Mouse (Mus musculus): ENCODE data around the gene Fxr1. TPM values are rescaled to one million over a fixed set of nuclear protein-coding genes. Genes with fewer than 3 reads are reported as not detected.

Fxr1 gene
- polyA plus RNA-seq, 1 experiment, result 63.2 TPM

- Histone ChIP-seq H3ac (ENCODE audit: control insufficient read depth, insufficient read length) (no peak overlapping the region), H3K4me2 (ENCODE audit: low read depth) (no peak overlapping the region), H3K27me3 (ENCODE audit: control insufficient read depth, insufficient read depth, insufficient read length) (no peaks in the 10 kb centered on the region)
Observed at GRCm38 (mm10) chr3:34003860-34004259, 15.9 kb upstream of the Fxr1 start.

DNA sequence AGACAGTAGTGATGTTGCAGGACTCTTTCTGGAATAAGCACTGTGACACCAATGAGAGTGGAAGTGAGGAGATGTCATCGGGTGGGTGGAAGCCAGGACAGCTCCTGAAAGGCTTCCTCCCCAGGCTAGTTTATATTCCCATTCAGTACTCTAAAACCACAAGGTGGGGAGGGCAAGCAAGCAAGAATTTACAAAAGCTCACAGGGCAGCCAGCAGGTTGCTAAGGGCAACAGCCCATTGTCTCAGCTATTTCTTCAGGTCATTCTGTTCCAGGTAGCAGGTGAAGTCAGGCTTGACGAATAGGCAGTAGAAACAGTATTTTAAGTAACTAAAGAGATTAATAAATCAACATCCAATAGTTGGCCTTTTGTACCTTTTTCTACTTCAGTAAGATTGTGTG, 13.4 kb upstream of the Fxr1 start:
- H3K79me2 ChIP-seq (ENCODE audit: control insufficient read depth, insufficient read depth), result no peaks in the 10 kb centered on the region
- no peak overlapping the region for H3K4me2 ChIP-seq (ENCODE audit: low read depth)
- no peaks in the 10 kb centered on the region for H3K27me3 ChIP-seq (ENCODE audit: control insufficient read depth, insufficient read depth, insufficient read length)
- H3K36me3 ChIP-seq (ENCODE audit: control insufficient read depth, insufficient read depth), result no peaks in the 10 kb centered on the region
- TF ChIP-seq USF1 (IDR thresholded peaks at IDR 0.05; ENCODE audit: low read depth), result no peak
- TF ChIP-seq TCF3 (IDR thresholded peaks at IDR 0.05; ENCODE audit: insufficient read length, low read depth), result no peak
- TF ChIP-seq SRF (IDR thresholded peaks at IDR 0.05; ENCODE audit: control insufficient read depth, insufficient read length, low read depth), result no peak
- no peak for TF ChIP-seq MAX (IDR thresholded peaks at IDR 0.05; ENCODE audit: low read depth)
- TF ChIP-seq MYOD1 (IDR thresholded peaks at IDR 0.05; ENCODE audit: control insufficient read depth in 1 of 3, insufficient read length in 2 of 3, low read depth in 2 of 3), result no peak
- TF ChIP-seq REST (IDR thresholded peaks at IDR 0.05; ENCODE audit: insufficient read depth, insufficient read length), result no peak
- no peak for TF ChIP-seq POLR2AphosphoS2 (IDR thresholded peaks at IDR 0.05; ENCODE audit: insufficient read length, low read depth)
- no peak for TF ChIP-seq CEBPB (IDR thresholded peaks at IDR 0.05; ENCODE audit: insufficient read depth, poor library complexity, severe bottlenecking)
- TF ChIP-seq TCF12 (IDR thresholded peaks at IDR 0.05; ENCODE audit: insufficient read depth, poor library complexity, severe bottlenecking), result no peak
- no peak for TF ChIP-seq POLR2A (IDR thresholded peaks at IDR 0.05; ENCODE audit: insufficient read length, low read depth)
- no peak for TF ChIP-seq E2F4 (IDR thresholded peaks at IDR 0.05; ENCODE audit: insufficient read depth)
- no peak for TF ChIP-seq MYOG (IDR thresholded peaks at IDR 0.05; ENCODE audit: control insufficient read depth in 1 of 3, insufficient read depth in 1 of 3, insufficient read length in 2 of 3, low read depth in 2 of 3)
- no peak overlapping the region for H3K4me3 ChIP-seq
- H3ac ChIP-seq (ENCODE audit: control insufficient read depth, insufficient read length), result no peak overlapping the region

More at GRCm38 (mm10) chr3:34003860-34004259, 15.9 kb upstream of the Fxr1 start:
- Histone ChIP-seq H3K36me3 (ENCODE audit: control insufficient read depth, insufficient read depth) (no peaks in the 10 kb centered on the region), H3K4me3 (no peak overlapping the region), H3K79me2 (ENCODE audit: control insufficient read depth, insufficient read depth) (no peaks in the 10 kb centered on the region)
- TF ChIP-seq CEBPB (IDR thresholded peaks at IDR 0.05; ENCODE audit: insufficient read depth, poor library complexity, severe bottlenecking), result no peak
- no peak for TF ChIP-seq REST (IDR thresholded peaks at IDR 0.05; ENCODE audit: insufficient read depth, insufficient read length)
- no peak for TF ChIP-seq SRF (IDR thresholded peaks at IDR 0.05; ENCODE audit: control insufficient read depth, insufficient read length, low read depth)
- no peak for TF ChIP-seq MYOG (IDR thresholded peaks at IDR 0.05; ENCODE audit: control insufficient read depth in 1 of 3, insufficient read depth in 1 of 3, insufficient read length in 2 of 3, low read depth in 2 of 3)
- TF ChIP-seq USF1 (IDR thresholded peaks at IDR 0.05; ENCODE audit: low read depth), result no peak
- no peak for TF ChIP-seq POLR2A (IDR thresholded peaks at IDR 0.05; ENCODE audit: insufficient read length, low read depth)
- no peak for TF ChIP-seq TCF3 (IDR thresholded peaks at IDR 0.05; ENCODE audit: insufficient read length, low read depth)
- no peak for TF ChIP-seq TCF12 (IDR thresholded peaks at IDR 0.05; ENCODE audit: insufficient read depth, poor library complexity, severe bottlenecking)
- TF ChIP-seq E2F4 (IDR thresholded peaks at IDR 0.05; ENCODE audit: insufficient read depth), result no peak

DNA sequence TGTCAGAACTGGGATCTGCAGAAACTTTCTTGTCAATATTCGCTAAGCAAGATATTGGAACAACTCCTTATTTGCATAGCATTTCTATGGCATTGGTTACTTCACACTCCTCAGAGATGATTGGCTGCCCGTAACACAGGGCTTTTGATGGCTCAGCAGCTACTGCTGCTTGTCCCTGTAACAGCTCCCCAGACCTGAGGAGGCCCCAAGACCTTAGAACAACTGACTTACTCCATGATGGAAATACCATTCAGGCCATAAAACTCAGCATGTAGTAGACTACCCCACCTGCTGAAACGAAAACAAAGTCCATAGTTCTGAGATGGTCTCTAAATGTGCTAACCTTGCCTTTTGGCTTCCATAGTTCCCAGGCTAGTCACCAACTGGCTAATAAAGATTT, 12.9 kb upstream of the Fxr1 start:
- no peaks in the 10 kb centered on the region for H3K36me3 ChIP-seq (ENCODE audit: control insufficient read depth, insufficient read depth)
- H3K79me2 ChIP-seq (ENCODE audit: control insufficient read depth, insufficient read depth), result no peaks in the 10 kb centered on the region
- no peak overlapping the region for H3K4me2 ChIP-seq (ENCODE audit: low read depth)
- no peak overlapping the region for H3ac ChIP-seq (ENCODE audit: control insufficient read depth, insufficient read length)
- H3K4me3 ChIP-seq, result no peak overlapping the region
- no peak for TF ChIP-seq SRF (IDR thresholded peaks at IDR 0.05; ENCODE audit: control insufficient read depth, insufficient read length, low read depth)
- no peak for TF ChIP-seq MYOD1 (IDR thresholded peaks at IDR 0.05; ENCODE audit: control insufficient read depth in 1 of 3, insufficient read length in 2 of 3, low read depth in 2 of 3)
- TF ChIP-seq E2F4 (IDR thresholded peaks at IDR 0.05; ENCODE audit: insufficient read depth), result no peak
- TF ChIP-seq MAX (IDR thresholded peaks at IDR 0.05; ENCODE audit: low read depth), result no peak
- TF ChIP-seq REST (IDR thresholded peaks at IDR 0.05; ENCODE audit: insufficient read depth, insufficient read length), result no peak
- no peak for TF ChIP-seq USF1 (IDR thresholded peaks at IDR 0.05; ENCODE audit: low read depth)
- TF ChIP-seq TCF3 (IDR thresholded peaks at IDR 0.05; ENCODE audit: insufficient read length, low read depth), result no peak
- no peak for TF ChIP-seq TCF12 (IDR thresholded peaks at IDR 0.05; ENCODE audit: insufficient read depth, poor library complexity, severe bottlenecking)
- TF ChIP-seq MYOG (IDR thresholded peaks at IDR 0.05; ENCODE audit: control insufficient read depth in 1 of 3, insufficient read depth in 1 of 3, insufficient read length in 2 of 3, low read depth in 2 of 3), result no peak
- no peaks in the 10 kb centered on the region for H3K27me3 ChIP-seq (ENCODE audit: control insufficient read depth, insufficient read depth, insufficient read length)

- Histone ChIP-seq H3ac (ENCODE audit: control insufficient read depth, insufficient read length) (no peak overlapping the region), H3K79me2 (ENCODE audit: control insufficient read depth, insufficient read depth) (no peaks in the 10 kb centered on the region)
- no peak for TF ChIP-seq USF1 (IDR thresholded peaks at IDR 0.05; ENCODE audit: low read depth)
- no peak for TF ChIP-seq POLR2A (IDR thresholded peaks at IDR 0.05; ENCODE audit: insufficient read length, low read depth)
- TF ChIP-seq CEBPB (IDR thresholded peaks at IDR 0.05; ENCODE audit: insufficient read depth, poor library complexity, severe bottlenecking), result no peak
- no peak for TF ChIP-seq TCF3 (IDR thresholded peaks at IDR 0.05; ENCODE audit: insufficient read length, low read depth)
- TF ChIP-seq SRF (IDR thresholded peaks at IDR 0.05; ENCODE audit: control insufficient read depth, insufficient read length, low read depth), result no peak
- no peak for TF ChIP-seq E2F4 (IDR thresholded peaks at IDR 0.05; ENCODE audit: insufficient read depth)
- no peak for TF ChIP-seq REST (IDR thresholded peaks at IDR 0.05; ENCODE audit: insufficient read depth, insufficient read length)
- TF ChIP-seq TCF12 (IDR thresholded peaks at IDR 0.05; ENCODE audit: insufficient read depth, poor library complexity, severe bottlenecking), result no peak
- TF ChIP-seq POLR2AphosphoS2 (IDR thresholded peaks at IDR 0.05; ENCODE audit: insufficient read length, low read depth), result no peak
- no peak for TF ChIP-seq MAX (IDR thresholded peaks at IDR 0.05; ENCODE audit: low read depth)
- TF ChIP-seq MYOD1 (IDR thresholded peaks at IDR 0.05; ENCODE audit: control insufficient read depth in 1 of 3, insufficient read length in 2 of 3, low read depth in 2 of 3), result no peak
- no peak for TF ChIP-seq MYOG (IDR thresholded peaks at IDR 0.05; ENCODE audit: control insufficient read depth in 1 of 3, insufficient read depth in 1 of 3, insufficient read length in 2 of 3, low read depth in 2 of 3)
Observed at GRCm38 (mm10) chr3:34007611-34008010, 12.1 kb upstream of the Fxr1 start.

More at GRCm38 (mm10) chr3:34007611-34008010, 12.1 kb upstream of the Fxr1 start:
- no peak overlapping the region for H3K4me2 ChIP-seq (ENCODE audit: low read depth)
- no peaks in the 10 kb centered on the region for H3K36me3 ChIP-seq (ENCODE audit: control insufficient read depth, insufficient read depth)
- no peak overlapping the region for H3K4me3 ChIP-seq
- H3K27me3 ChIP-seq (ENCODE audit: control insufficient read depth, insufficient read depth, insufficient read length), result no peaks in the 10 kb centered on the region
